Mouse (Mus musculus): ENCODE data around the gene B4galt5. TPM values are rescaled to one million over a fixed set of nuclear protein-coding genes. Genes with fewer than 3 reads are reported as not detected.

The B4galt5 gene
- polyA plus RNA-seq, 1 experiment from 2014 or later: 10.1 TPM

GRCm38 (mm10) chr2:167294216-167294615 is 54.8 kb downstream of the B4galt5 start:
- ATAC-seq (ENCODE audit: insufficient number of reproducible peaks, insufficient read depth, low FRiP score, low read depth): no peak

GRCm38 (mm10) chr2:167293289-167294085 is 55.5 kb downstream of the B4galt5 start:
- H3K27me3 ChIP-seq (ENCODE audit: control insufficient read depth, insufficient read depth, low read length): no peaks in the 10 kb centered on the region
- 65% methylated on average over 13 of the region's 13 CpGs for WGBS
- H3K27ac ChIP-seq (ENCODE audit: low read length): no peak overlapping the region
- H3K4me1 ChIP-seq (ENCODE audit: control insufficient read depth, insufficient read depth, low read length): peaks cover 4% of the 10 kb centered on the region; the same call in 1 of the 2 replicates
- H3K9ac ChIP-seq (replicated peaks; ENCODE audit: low read depth, low read length): no peak overlapping the region
- no peak for ATAC-seq (ENCODE audit: insufficient number of reproducible peaks, insufficient read depth, low FRiP score, low read depth)
- no peak overlapping the region for H3K4me3 ChIP-seq (ENCODE audit: low read depth, low read length)
- no peaks in the 10 kb centered on the region for H3K36me3 ChIP-seq (ENCODE audit: control insufficient read depth, insufficient read depth, low read length)
- no peaks in the 10 kb centered on the region; the same call in 1 of the 2 replicates for H3K9me3 ChIP-seq (ENCODE audit: control insufficient read depth, low read depth, low read length)
- H3K4me2 ChIP-seq (replicated peaks; ENCODE audit: low read depth, low read length): no peak overlapping the region

More at GRCm38 (mm10) chr2:167294216-167294615, 54.8 kb downstream of the B4galt5 start:
- WGBS: 73% methylated on average over 7 of the region's 7 CpGs
- Histone ChIP-seq H3K9ac (replicated peaks; ENCODE audit: low read depth, low read length) (no peak overlapping the region), H3K27me3 (ENCODE audit: control insufficient read depth, insufficient read depth, low read length) (no peaks in the 10 kb centered on the region), H3K9me3 (ENCODE audit: control insufficient read depth, low read depth, low read length) (no peaks in the 10 kb centered on the region; the same call in 1 of the 2 replicates), H3K36me3 (ENCODE audit: control insufficient read depth, insufficient read depth, low read length) (no peaks in the 10 kb centered on the region), H3K4me3 (ENCODE audit: low read depth, low read length) (no peak overlapping the region), H3K4me2 (replicated peaks; ENCODE audit: low read depth, low read length) (no peak overlapping the region), H3K4me1 (ENCODE audit: control insufficient read depth, insufficient read depth, low read length) (peaks cover 6% of the 10 kb centered on the region; the same call in 1 of the 2 replicates), H3K27ac (ENCODE audit: low read length) (no peak overlapping the region)

- 0 out of 2 replicates have a peak, but pooled peaks have one; percentile 60 for ATAC-seq (ENCODE audit: insufficient number of reproducible peaks, insufficient read depth, low FRiP score, low read depth)
- H3K9ac ChIP-seq (replicated peaks; ENCODE audit: low read depth, low read length): no peak overlapping the region
- H3K27ac ChIP-seq (ENCODE audit: low read length): no peak overlapping the region
- no peaks in the 10 kb centered on the region; the same call in 1 of the 2 replicates for H3K9me3 ChIP-seq (ENCODE audit: control insufficient read depth, low read depth, low read length)
- H3K27me3 ChIP-seq (ENCODE audit: control insufficient read depth, insufficient read depth, low read length): no peaks in the 10 kb centered on the region
- H3K4me3 ChIP-seq (ENCODE audit: low read depth, low read length): no peak overlapping the region
- 5% methylated on average over 6 of the region's 6 CpGs for WGBS
- peaks cover 4% of the 10 kb centered on the region; the same call in 1 of the 2 replicates for H3K4me1 ChIP-seq (ENCODE audit: control insufficient read depth, insufficient read depth, low read length)
- H3K36me3 ChIP-seq (ENCODE audit: control insufficient read depth, insufficient read depth, low read length): no peaks in the 10 kb centered on the region
- no peak overlapping the region for H3K4me2 ChIP-seq (replicated peaks; ENCODE audit: low read depth, low read length)
Observed at GRCm38 (mm10) chr2:167292854-167293253, 56.1 kb downstream of the B4galt5 start.

GRCm38 (mm10) chr2:167292151-167292591 is 56.8 kb downstream of the B4galt5 start:
- H3K36me3 ChIP-seq (ENCODE audit: control insufficient read depth, insufficient read depth, low read length): no peaks in the 10 kb centered on the region
- H3K9ac ChIP-seq (replicated peaks; ENCODE audit: low read depth, low read length): no peak overlapping the region
- peaks cover 4% of the 10 kb centered on the region; the same call in 1 of the 2 replicates for H3K4me1 ChIP-seq (ENCODE audit: control insufficient read depth, insufficient read depth, low read length)
- peak; percentile 56; the same call in 1 of the 2 replicates for ATAC-seq (ENCODE audit: insufficient number of reproducible peaks, insufficient read depth, low FRiP score, low read depth)
- H3K9me3 ChIP-seq (ENCODE audit: control insufficient read depth, low read depth, low read length): no peaks in the 10 kb centered on the region; the same call in 1 of the 2 replicates
- H3K27ac ChIP-seq (ENCODE audit: low read length): no peak overlapping the region
- H3K4me3 ChIP-seq (ENCODE audit: low read depth, low read length): no peak overlapping the region
- 46% methylated on average over 4 of the region's 4 CpGs for WGBS
- H3K4me2 ChIP-seq (replicated peaks; ENCODE audit: low read depth, low read length): no peak overlapping the region
- no peaks in the 10 kb centered on the region for H3K27me3 ChIP-seq (ENCODE audit: control insufficient read depth, insufficient read depth, low read length)

DNA sequence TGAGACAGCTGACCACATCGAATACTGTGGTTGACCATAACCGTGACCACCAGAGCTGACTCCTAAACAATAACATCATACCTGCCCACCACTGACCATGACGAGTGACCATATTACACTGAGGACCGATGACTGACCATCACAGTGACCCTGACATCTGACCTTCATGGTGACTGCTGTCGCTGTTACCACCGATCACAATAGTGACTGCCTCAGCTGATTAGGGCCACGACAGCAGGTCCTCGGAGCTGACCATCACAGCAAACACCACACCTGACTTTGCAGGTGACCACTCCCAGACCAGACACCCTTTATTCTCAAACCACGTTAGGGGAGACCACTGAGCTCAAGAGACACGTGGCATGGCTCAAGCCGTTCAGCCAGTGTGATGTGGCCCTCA is 57.3 kb downstream of the B4galt5 start:
- ATAC-seq (ENCODE audit: insufficient number of reproducible peaks, insufficient read depth, low FRiP score, low read depth): no peak
- WGBS: 83% methylated on average over 11 of the region's 11 CpGs
- Histone ChIP-seq H3K4me3 (ENCODE audit: low read depth, low read length) (no peak overlapping the region), H3K9ac (replicated peaks; ENCODE audit: low read depth, low read length) (no peak overlapping the region), H3K9me3 (ENCODE audit: control insufficient read depth, low read depth, low read length) (no peaks in the 10 kb centered on the region; the same call in 1 of the 2 replicates), H3K27me3 (ENCODE audit: control insufficient read depth, insufficient read depth, low read length) (no peaks in the 10 kb centered on the region), H3K4me1 (ENCODE audit: control insufficient read depth, insufficient read depth, low read length) (peaks cover 4% of the 10 kb centered on the region; the same call in 1 of the 2 replicates), H3K36me3 (ENCODE audit: control insufficient read depth, insufficient read depth, low read length) (no peaks in the 10 kb centered on the region), H3K27ac (ENCODE audit: low read length) (no peak overlapping the region), H3K4me2 (replicated peaks; ENCODE audit: low read depth, low read length) (no peak overlapping the region)

GRCm38 (mm10) chr2:167281461-167281860 is 67.5 kb downstream of the B4galt5 start:
- H3K27me3 ChIP-seq (ENCODE audit: control insufficient read depth, insufficient read depth, low read length): no peaks in the 10 kb centered on the region
- H3K4me3 ChIP-seq (ENCODE audit: low read depth, low read length): no peak overlapping the region
- 89% methylated on average over 13 of the region's 13 CpGs for WGBS
- no peaks in the 10 kb centered on the region for H3K4me1 ChIP-seq (ENCODE audit: control insufficient read depth, insufficient read depth, low read length)
- no peak for ATAC-seq (ENCODE audit: insufficient number of reproducible peaks, insufficient read depth, low FRiP score, low read depth)
- H3K27ac ChIP-seq (ENCODE audit: low read length): no peak overlapping the region
- no peaks in the 10 kb centered on the region for H3K36me3 ChIP-seq (ENCODE audit: control insufficient read depth, insufficient read depth, low read length)
- H3K9ac ChIP-seq (replicated peaks; ENCODE audit: low read depth, low read length): no peak overlapping the region
- no peaks in the 10 kb centered on the region for H3K9me3 ChIP-seq (ENCODE audit: control insufficient read depth, low read depth, low read length)
- H3K4me2 ChIP-seq (replicated peaks; ENCODE audit: low read depth, low read length): no peak overlapping the region

DNA sequence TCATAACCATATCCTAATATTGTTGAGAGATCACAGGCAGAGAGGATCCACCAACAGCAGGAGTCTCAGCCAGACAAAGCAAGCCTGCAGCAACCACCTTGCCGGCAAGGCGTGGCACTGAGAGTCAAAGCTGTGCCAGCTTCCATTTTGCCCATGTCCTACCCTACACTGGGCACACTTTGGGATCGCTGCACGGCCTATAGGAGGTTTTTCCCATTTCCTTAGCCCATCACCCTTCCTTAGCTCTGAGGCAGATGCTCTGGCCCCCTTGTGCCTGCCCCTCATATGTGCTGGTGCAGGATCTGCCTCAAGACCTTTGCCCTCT is 68.0 kb downstream of the B4galt5 start:
- Histone ChIP-seq H3K9me3 (ENCODE audit: control insufficient read depth, low read depth, low read length) (no peaks in the 10 kb centered on the region), H3K27ac (ENCODE audit: low read length) (no peak overlapping the region), H3K9ac (replicated peaks; ENCODE audit: low read depth, low read length) (no peak overlapping the region), H3K4me3 (ENCODE audit: low read depth, low read length) (no peak overlapping the region), H3K27me3 (ENCODE audit: control insufficient read depth, insufficient read depth, low read length) (no peaks in the 10 kb centered on the region), H3K36me3 (ENCODE audit: control insufficient read depth, insufficient read depth, low read length) (no peaks in the 10 kb centered on the region), H3K4me2 (replicated peaks; ENCODE audit: low read depth, low read length) (no peak overlapping the region), H3K4me1 (ENCODE audit: control insufficient read depth, insufficient read depth, low read length) (no peaks in the 10 kb centered on the region)
- 80% methylated on average over 4 of the region's 4 CpGs for WGBS
- ATAC-seq (ENCODE audit: insufficient number of reproducible peaks, insufficient read depth, low FRiP score, low read depth): no peak

- 42% methylated on average over 26 of the region's 26 CpGs for WGBS
- Histone ChIP-seq H3K9me3 (ENCODE audit: control insufficient read depth, low read depth, low read length) (no peaks in the 10 kb centered on the region), H3K36me3 (ENCODE audit: control insufficient read depth, insufficient read depth, low read length) (no peaks in the 10 kb centered on the region), H3K27ac (ENCODE audit: low read length) (no peak overlapping the region), H3K27me3 (ENCODE audit: control insufficient read depth, insufficient read depth, low read length) (no peaks in the 10 kb centered on the region), H3K4me2 (replicated peaks; ENCODE audit: low read depth, low read length) (no peak overlapping the region), H3K9ac (replicated peaks; ENCODE audit: low read depth, low read length) (no peak overlapping the region), H3K4me1 (ENCODE audit: control insufficient read depth, insufficient read depth, low read length) (no peaks in the 10 kb centered on the region), H3K4me3 (ENCODE audit: low read depth, low read length) (no peak overlapping the region)
- ATAC-seq (ENCODE audit: insufficient number of reproducible peaks, insufficient read depth, low FRiP score, low read depth): no peak; the same call in 1 of the 2 replicates
Observed at GRCm38 (mm10) chr2:167280090-167280985, 68.6 kb downstream of the B4galt5 start.
